Mouse (Mus musculus) G1E (cell line): Measurements from ENCODE around the gene Samd11.

Experiments used
- CTCF ChIP-seq: IDR thresholded peaks from 2 replicates; pipeline ENCODE4 v1.5.1; 2012; ENCODE audit warnings: low read depth, low read length, inconsistent platforms, mixed read lengths
- GATA1 ChIP-seq: IDR thresholded peaks from 2 replicates; pipeline ENCODE4 v1.6.1; 2012; ENCODE audit warnings: borderline replicate concordance, low read length, inconsistent platforms, mixed read lengths
- GATA2 ChIP-seq: IDR thresholded peaks from 2 replicates; pipeline ENCODE4 v1.6.1; 2012; ENCODE audit warnings: low read depth, low read length, inconsistent platforms, borderline replicate concordance
- TAL1 ChIP-seq: conservative IDR thresholded peaks from 2 replicates; pipeline ENCODE4 v1.6.1; 2012; ENCODE audit warnings: low read depth, low read length, inconsistent platforms, mixed read lengths

GRCm38 (mm10) chr4:156209963-156210635 is 45.4 kb downstream of the Samd11 start:
- no peak for TF ChIP-seq CTCF
- TF ChIP-seq TAL1 = no peak
- TF ChIP-seq GATA1 = no peak
- no peak for TF ChIP-seq GATA2
